Mouse (Mus musculus): ENCODE measurements around the gene Ghrl. TPM values are rescaled to one million over a fixed set of nuclear protein-coding genes. Genes with fewer than 3 reads are reported as not detected.
A peak's percentile ranks its signal among the peaks of the same experiment; 100 is the strongest.

Ghrl gene
- not detected in 2 replicates for total RNA-seq (2017)

DNA sequence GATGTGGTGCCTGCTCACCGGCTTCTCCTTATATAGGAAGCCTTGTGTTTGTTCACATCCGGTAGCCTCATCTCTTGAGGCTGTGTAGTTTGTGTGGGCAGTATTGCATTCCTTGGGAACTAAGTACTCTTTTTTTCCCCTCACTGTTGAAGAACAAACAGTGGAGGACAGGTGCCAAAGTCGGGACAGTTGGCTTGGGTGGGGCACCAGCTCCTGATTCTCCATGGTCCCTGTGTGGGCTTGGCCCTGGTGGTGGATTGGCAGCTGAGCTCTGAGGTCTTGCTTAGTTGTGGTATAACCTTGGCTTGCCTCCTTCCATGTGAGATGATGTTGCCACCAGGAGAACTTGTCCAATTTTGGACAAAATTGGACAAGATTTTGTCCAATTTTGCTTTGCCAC, at the start of gene Ghrl:
Gene Ghrl, minus strand, starts transcription at position 3 of the 400 bp plus-strand sequence.
- ATAC-seq (replicated peaks in 1 of 2; ENCODE audit: insufficient read depth in 1 of 2, low FRiP score in 2 of 2, low TSS enrichment in 1 of 2, low read depth in 1 of 2, poor library complexity in 2 of 2, severe bottlenecking in 2 of 2) = no peak

DNA sequence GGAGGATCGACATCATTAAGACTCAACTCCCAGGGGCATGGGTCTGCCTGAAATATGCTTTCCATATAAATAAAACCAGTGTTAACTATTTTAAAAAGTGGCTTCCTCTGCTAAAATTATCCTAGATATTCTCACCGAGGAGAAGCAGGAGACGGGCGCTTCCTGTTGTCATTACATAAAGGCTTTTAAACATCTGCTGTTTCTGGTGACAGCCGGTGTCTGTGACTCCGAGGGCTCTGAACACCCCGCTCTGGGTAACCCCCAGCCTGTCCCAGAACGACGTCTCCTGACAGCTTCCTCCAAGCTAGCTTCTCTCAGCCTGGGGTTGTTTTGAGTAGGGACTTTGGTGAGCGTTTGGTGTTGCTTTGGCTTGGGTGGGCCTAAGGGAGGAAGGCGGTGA, 49.1 kb upstream of the Ghrl start:
- no peak for ATAC-seq (replicated peaks in 1 of 2; ENCODE audit: insufficient read depth in 1 of 2, low FRiP score in 2 of 2, low TSS enrichment in 1 of 2, low read depth in 1 of 2, poor library complexity in 2 of 2, severe bottlenecking in 2 of 2)

DNA sequence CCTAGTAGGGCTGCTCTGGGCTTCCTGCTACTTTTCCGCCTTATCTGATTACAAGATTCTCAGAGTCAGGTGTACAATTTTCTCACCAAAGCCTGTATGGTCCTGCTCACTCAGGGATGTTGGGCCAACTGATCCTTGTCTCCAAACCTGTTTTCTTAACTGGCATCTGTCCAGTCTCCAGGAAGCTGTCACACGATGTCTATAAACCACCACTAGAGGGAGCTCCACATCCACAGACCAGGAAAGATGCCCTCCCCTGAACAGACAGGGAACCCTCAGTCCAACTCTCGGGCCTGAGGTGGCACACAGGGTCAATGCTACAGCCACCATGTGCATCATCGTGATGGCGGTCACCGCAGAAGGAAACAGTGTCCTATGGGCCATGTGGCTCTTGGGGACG, 42.0 kb upstream of the Ghrl start:
- peak; percentile 70 to 76 for ATAC-seq (replicated peaks in 1 of 2; ENCODE audit: insufficient read depth in 1 of 2, low FRiP score in 2 of 2, low TSS enrichment in 1 of 2, low read depth in 1 of 2, poor library complexity in 2 of 2, severe bottlenecking in 2 of 2)

- ATAC-seq (replicated peaks in 1 of 2; ENCODE audit: insufficient read depth in 1 of 2, low FRiP score in 2 of 2, low TSS enrichment in 1 of 2, low read depth in 1 of 2, poor library complexity in 2 of 2, severe bottlenecking in 2 of 2) = peak in 1 of 2 experiments; percentile 18; a peak in 2 of 4 replicates
Measured at GRCm38 (mm10) chr6:113749119-113749685, 29.5 kb upstream of the Ghrl start.

- ATAC-seq (replicated peaks in 1 of 2; ENCODE audit: insufficient read depth in 1 of 2, low FRiP score in 2 of 2, low TSS enrichment in 1 of 2, low read depth in 1 of 2, poor library complexity in 2 of 2, severe bottlenecking in 2 of 2) = peak in 1 of 2 experiments; percentile 33; a peak in 2 of 4 replicates
Measured at GRCm38 (mm10) chr6:113748351-113748750, 28.7 kb upstream of the Ghrl start.

GRCm38 (mm10) chr6:113747284-113747683, 27.6 kb upstream of the Ghrl start:
- no peak for ATAC-seq (replicated peaks in 1 of 2; ENCODE audit: insufficient read depth in 1 of 2, low FRiP score in 2 of 2, low TSS enrichment in 1 of 2, low read depth in 1 of 2, poor library complexity in 2 of 2, severe bottlenecking in 2 of 2)

GRCm38 (mm10) chr6:113745117-113745516, 25.4 kb upstream of the Ghrl start:
- no peak for ATAC-seq (replicated peaks in 1 of 2; ENCODE audit: insufficient read depth in 1 of 2, low FRiP score in 2 of 2, low TSS enrichment in 1 of 2, low read depth in 1 of 2, poor library complexity in 2 of 2, severe bottlenecking in 2 of 2)

DNA sequence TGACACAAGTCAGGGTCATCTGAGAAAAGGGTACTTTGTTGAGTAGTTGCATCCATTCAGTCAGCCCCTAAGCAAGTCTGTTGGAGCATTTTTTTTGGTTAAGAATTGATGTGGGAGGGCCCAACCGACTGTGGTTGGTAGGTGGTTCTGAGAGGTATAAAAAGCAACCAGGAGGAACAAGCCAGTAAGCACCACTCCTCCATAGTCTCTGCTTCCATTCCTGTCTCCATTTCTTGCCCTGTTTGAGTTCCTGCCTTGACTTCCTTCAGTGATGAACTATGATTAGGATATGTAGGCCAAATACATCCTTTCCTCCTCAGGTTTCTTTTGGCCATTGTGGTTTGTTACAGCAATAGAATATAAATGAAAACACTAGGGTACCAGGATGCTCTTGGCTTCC, 23.4 kb upstream of the Ghrl start:
- ATAC-seq (replicated peaks in 1 of 2; ENCODE audit: insufficient read depth in 1 of 2, low FRiP score in 2 of 2, low TSS enrichment in 1 of 2, low read depth in 1 of 2, poor library complexity in 2 of 2, severe bottlenecking in 2 of 2) = no peak

GRCm38 (mm10) chr6:113742321-113742720, 22.6 kb upstream of the Ghrl start:
- no peak for ATAC-seq (replicated peaks in 1 of 2; ENCODE audit: insufficient read depth in 1 of 2, low FRiP score in 2 of 2, low TSS enrichment in 1 of 2, low read depth in 1 of 2, poor library complexity in 2 of 2, severe bottlenecking in 2 of 2)

DNA sequence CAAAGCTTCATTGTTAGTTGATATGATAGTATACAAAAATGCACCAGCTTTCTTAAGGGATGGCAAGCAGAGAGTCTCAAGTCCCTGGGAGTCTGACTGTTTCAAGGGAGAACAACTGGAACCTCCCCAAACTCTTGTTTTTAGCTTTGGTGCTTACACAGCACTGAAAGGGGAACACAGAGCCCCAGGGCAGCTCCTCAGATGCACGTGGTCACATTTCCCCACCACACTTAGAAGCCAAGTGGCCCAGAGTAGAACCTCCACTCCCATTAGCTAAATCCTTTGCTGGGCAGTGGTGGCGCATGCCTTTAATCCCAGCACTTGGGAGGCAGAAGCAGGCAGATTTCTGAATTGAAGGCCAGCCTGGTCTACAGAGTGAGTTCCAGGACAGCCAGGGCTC, 21.7 kb upstream of the Ghrl start:
- no peak for ATAC-seq (replicated peaks in 1 of 2; ENCODE audit: insufficient read depth in 1 of 2, low FRiP score in 2 of 2, low TSS enrichment in 1 of 2, low read depth in 1 of 2, poor library complexity in 2 of 2, severe bottlenecking in 2 of 2)

DNA sequence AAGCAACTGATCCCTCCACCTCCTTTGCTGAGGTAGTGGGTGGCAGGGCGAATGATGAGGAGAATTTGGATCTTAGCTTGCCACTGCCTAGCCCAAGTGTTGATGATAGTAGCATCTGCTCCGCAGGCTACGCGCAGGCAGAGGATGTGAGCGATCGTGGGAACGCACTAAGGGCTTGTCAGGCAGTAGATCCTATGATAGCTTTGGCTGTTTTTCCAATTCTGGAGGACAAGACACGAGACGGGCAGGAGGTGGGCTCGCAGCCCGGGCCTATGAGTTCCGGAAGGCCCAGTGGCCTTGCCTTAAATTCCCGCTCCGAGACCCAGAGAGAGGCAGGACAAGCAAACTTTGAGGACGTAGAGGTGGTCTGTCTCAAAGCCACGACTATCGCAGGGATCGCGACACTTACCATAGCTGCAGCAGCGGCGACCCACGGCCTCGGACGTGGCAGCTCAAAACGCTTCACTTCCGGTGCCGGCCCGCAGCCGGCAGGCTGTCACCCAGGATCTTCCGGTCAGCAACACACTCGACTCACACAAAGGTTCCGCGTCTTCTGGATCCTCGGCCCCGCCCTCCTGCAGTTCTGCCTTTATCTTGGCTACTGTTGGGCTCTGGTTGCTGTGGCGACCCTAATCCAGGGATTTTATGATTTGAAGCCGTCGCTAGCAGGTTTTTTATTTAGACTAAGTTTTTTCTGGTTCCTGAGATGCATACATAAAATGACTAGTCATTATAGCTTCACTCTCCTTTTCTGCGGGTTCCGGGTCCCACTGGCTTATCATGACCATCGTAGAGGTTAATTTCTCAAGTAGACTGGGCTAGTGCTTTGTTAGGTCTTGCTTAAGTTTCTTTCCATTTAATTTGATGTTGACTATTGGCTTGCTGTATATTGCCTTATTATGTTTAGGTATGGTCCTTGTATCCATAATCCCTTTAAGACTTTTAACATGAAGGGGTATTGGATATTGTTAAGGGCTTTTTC, 20.8 kb upstream of the Ghrl start, which contains the start of gene Sec13:
Gene Sec13, minus strand, starts transcription at position 508 of the 982 bp plus-strand sequence.
- peak; percentile 87 to 94 for ATAC-seq (replicated peaks in 1 of 2; ENCODE audit: insufficient read depth in 1 of 2, low FRiP score in 2 of 2, low TSS enrichment in 1 of 2, low read depth in 1 of 2, poor library complexity in 2 of 2, severe bottlenecking in 2 of 2)

- ATAC-seq (replicated peaks in 1 of 2; ENCODE audit: insufficient read depth in 1 of 2, low FRiP score in 2 of 2, low TSS enrichment in 1 of 2, low read depth in 1 of 2, poor library complexity in 2 of 2, severe bottlenecking in 2 of 2) = no peak
Measured at GRCm38 (mm10) chr6:113737318-113738046, 17.8 kb upstream of the Ghrl start.

- ATAC-seq (replicated peaks in 1 of 2; ENCODE audit: insufficient read depth in 1 of 2, low FRiP score in 2 of 2, low TSS enrichment in 1 of 2, low read depth in 1 of 2, poor library complexity in 2 of 2, severe bottlenecking in 2 of 2) = no peak
Measured at GRCm38 (mm10) chr6:113731296-113731695, 11.6 kb upstream of the Ghrl start.

- no peak for ATAC-seq (replicated peaks in 1 of 2; ENCODE audit: insufficient read depth in 1 of 2, low FRiP score in 2 of 2, low TSS enrichment in 1 of 2, low read depth in 1 of 2, poor library complexity in 2 of 2, severe bottlenecking in 2 of 2)
Measured at GRCm38 (mm10) chr6:113728181-113728580, 8.5 kb upstream of the Ghrl start.

- ATAC-seq (replicated peaks in 1 of 2; ENCODE audit: insufficient read depth in 1 of 2, low FRiP score in 2 of 2, low TSS enrichment in 1 of 2, low read depth in 1 of 2, poor library complexity in 2 of 2, severe bottlenecking in 2 of 2) = no peak
Measured at GRCm38 (mm10) chr6:113721061-113721460, 1.4 kb upstream of the Ghrl start.

GRCm38 (mm10) chr6:113717541-113717940, 2.1 kb downstream of the Ghrl start:
- ATAC-seq (replicated peaks in 1 of 2; ENCODE audit: insufficient read depth in 1 of 2, low FRiP score in 2 of 2, low TSS enrichment in 1 of 2, low read depth in 1 of 2, poor library complexity in 2 of 2, severe bottlenecking in 2 of 2) = no peak

GRCm38 (mm10) chr6:113714797-113715196, 4.9 kb downstream of the Ghrl start:
- no peak for ATAC-seq (replicated peaks in 1 of 2; ENCODE audit: insufficient read depth in 1 of 2, low FRiP score in 2 of 2, low TSS enrichment in 1 of 2, low read depth in 1 of 2, poor library complexity in 2 of 2, severe bottlenecking in 2 of 2)

DNA sequence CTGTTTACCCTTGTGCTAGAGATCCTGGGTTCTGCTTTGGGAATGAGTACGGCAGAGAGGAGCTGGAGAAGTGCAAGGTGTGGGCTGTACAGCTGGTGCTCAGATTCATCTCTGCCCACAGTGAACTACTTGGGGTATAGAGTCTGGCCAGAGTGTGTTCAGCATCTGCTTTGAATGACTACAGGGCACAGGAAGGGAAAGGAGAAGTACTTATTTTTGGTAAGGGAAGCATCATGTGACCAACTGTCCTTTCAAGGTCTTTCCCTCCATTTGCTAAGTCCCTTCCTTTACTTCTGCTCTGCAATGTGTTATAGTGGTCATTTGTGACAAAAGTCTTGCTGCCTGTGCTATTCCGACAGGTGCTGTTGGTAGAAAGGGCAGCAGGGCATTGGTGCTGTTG, 5.4 kb downstream of the Ghrl start:
- peak; percentile 52 to 55; a peak in 2 of 4 replicates for ATAC-seq (replicated peaks in 1 of 2; ENCODE audit: insufficient read depth in 1 of 2, low FRiP score in 2 of 2, low TSS enrichment in 1 of 2, low read depth in 1 of 2, poor library complexity in 2 of 2, severe bottlenecking in 2 of 2)

All from hematopoietic stem cell, adult 5-6 weeks (primary cell).